Mouse (Mus musculus): ENCODE data around the gene Rhbg.

GRCm38 (mm10) chr3:88214971-88215552, 39.4 kb downstream of the Rhbg start:
- TF ChIP-seq CTCF (IDR thresholded peaks at IDR 0.05; ENCODE audit: low read depth) (no peak), EP300 (optimal IDR thresholded peaks at IDR 0.05) (no peak)

All from stomach, postnatal 0 days (tissue).